Mouse (Mus musculus) neural tube, embryonic 10.5 days (tissue): Measurements from ENCODE around the gene Nol4l.

Source experiments
- DNase-seq: peaks from one replicate; pipeline ENCODE4 v3.0.0-alpha.2; 2017; ENCODE audit warnings: low spot score; ENCODE audit errors: extremely low spot score

The Nol4l gene

GRCm38 (mm10) chr2:153484071-153484470 lies 45.7 kb downstream of the Nol4l start:
- no peak for DNase-seq

GRCm38 (mm10) chr2:153483118-153483983 lies 46.4 kb downstream of the Nol4l start:
- DNase-seq: peak; percentile 53

GRCm38 (mm10) chr2:153481861-153482120 lies 48.0 kb downstream of the Nol4l start:
- DNase-seq: no peak

DNA sequence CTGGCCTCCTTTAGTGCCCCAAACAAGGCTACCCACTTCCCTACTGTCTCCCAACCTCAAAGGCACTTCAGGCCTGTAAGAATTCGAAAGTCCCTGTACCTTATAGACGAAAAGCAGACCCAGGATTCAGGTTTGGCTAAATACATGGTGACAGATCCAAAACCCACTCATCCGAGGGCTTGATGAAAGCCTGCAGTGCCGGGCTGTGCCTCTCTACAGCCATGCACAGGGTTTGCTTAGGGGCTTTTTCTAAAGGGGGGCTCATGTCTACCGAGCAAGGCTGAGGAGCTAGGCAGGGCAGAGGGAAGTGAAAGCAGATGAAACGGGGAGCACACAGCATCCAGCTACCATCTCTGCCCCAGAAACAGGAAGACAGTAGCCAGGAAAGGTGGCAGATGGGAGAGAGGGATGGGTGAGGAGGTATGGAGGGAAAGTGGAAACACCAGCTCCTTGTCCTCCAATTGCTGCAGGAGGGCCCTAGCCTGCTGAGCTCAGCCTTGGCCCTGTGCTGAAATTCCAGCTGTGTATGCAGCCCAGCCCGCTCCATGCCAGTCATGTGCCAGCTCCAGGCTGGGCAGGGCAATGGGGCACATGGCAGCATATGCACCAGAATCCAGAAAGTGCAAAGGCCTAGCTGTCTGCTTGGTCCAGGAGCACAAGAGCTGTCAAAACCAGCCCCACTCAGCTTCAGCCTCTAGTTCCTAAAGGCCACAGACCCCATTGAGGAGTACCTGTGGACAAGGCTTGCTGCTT lies 48.5 kb downstream of the Nol4l start:
- no peak for DNase-seq

GRCm38 (mm10) chr2:153479486-153479885 lies 50.3 kb downstream of the Nol4l start:
- no peak for DNase-seq

GRCm38 (mm10) chr2:153478583-153478982 lies 51.2 kb downstream of the Nol4l start:
- DNase-seq: peak; percentile 75

GRCm38 (mm10) chr2:153475114-153476112 lies 54.4 kb downstream of the Nol4l start:
- no peak for DNase-seq

DNA sequence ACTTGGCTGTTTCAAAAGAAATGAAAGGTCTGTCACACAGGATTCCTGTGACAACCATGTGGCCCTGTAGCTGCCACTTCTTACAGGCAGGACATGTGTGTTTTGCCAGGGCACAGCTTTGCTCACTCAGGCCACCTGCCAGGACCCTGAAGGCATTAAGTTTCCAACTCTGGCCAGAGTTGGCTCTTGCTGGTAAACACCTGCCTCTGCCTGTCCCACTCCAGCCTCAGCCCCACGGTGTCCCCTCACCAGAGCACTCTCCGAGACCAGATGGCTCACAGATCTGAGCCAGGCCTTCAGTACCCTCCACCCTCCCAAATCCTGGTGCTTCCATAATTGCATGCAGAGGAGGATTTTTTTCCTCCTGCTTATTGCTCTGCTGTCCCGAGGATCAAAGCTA lies 58.8 kb downstream of the Nol4l start:
- no peak for DNase-seq

- no peak for DNase-seq
These were observed 60.0 kb downstream of the Nol4l start for GRCm38 (mm10) chr2:153469764-153470163.

- no peak for DNase-seq
These were observed 60.5 kb downstream of the Nol4l start for GRCm38 (mm10) chr2:153469317-153469716.

DNA sequence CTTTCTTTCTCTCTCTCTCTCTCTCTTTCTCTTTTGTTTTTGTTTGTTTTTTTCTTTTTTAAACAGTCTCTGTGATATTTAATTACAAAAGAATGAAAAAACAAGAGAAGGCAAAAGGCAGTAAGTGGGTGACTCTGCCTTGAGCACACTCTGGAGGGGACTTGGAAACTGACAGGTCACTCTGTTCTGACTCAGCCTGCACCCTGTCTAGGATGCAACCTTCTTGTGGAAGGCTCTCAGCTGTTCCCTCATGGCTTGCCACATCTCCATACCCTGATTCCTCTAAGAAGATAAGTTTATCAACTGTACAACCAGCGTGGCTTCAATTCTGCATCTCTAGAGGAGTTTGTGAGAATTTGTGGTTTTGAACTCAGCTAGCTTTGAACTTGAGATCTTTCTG lies 62.4 kb downstream of the Nol4l start:
- DNase-seq: no peak

DNA sequence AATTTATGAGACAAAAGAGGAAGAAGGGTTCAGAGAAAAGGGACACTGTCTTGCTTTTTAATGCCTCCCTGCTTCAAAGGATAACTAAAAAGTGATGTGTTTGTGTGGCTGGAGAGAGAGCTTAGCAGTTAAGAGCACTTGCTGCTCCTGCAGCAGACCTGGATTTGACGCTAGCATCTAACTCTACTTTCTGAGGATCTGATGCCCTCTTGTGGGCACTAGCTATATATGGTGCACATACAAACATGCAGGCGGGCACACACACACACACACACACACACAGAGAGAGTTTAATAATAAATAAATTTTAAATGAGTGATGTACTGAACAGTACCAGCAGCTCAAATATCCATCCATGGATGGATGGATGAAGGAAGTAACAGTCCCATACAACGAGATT lies 66.5 kb downstream of the Nol4l start:
- DNase-seq: no peak

DNA sequence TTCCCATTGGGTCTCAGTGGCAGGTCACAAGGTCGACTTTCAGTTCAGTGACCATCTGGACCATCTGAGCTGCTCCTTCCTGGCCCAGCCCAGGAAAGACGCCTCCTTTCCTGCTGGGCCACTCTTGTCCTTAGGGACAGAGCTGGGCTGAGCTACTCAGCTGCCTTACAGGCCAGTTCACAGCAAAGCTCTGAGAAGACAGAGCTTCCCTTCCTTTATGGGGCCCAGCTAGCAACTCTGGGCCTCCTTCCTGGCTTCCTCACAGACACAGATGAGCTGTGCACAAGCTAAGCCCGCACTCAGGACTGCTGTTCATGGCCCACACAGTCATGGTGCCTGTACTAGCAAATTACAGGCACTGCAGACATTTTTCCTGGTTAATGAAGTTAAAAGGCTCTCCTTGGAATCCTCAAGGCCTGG lies 71.7 kb downstream of the Nol4l start:
- DNase-seq: no peak

DNA sequence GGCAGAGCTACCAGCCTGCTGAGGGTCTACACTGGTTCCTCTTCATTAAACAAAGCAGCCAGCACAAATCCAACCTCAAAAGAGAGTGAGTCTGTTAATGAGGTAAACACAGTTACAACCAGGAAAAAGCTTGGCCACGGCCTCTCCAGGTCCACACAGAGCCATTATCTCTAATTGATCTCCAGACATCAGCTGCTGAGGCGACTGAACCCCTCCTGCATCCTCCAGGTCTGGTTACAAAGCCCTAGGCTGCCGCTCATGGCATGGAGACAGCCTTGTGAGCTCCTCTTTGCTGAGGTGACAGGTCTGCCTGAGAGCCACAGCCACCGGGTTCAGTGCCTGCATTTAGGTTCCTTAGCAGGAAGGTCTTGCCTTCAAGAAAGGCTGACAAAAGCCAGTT lies 72.3 kb downstream of the Nol4l start:
- no peak for DNase-seq

DNA sequence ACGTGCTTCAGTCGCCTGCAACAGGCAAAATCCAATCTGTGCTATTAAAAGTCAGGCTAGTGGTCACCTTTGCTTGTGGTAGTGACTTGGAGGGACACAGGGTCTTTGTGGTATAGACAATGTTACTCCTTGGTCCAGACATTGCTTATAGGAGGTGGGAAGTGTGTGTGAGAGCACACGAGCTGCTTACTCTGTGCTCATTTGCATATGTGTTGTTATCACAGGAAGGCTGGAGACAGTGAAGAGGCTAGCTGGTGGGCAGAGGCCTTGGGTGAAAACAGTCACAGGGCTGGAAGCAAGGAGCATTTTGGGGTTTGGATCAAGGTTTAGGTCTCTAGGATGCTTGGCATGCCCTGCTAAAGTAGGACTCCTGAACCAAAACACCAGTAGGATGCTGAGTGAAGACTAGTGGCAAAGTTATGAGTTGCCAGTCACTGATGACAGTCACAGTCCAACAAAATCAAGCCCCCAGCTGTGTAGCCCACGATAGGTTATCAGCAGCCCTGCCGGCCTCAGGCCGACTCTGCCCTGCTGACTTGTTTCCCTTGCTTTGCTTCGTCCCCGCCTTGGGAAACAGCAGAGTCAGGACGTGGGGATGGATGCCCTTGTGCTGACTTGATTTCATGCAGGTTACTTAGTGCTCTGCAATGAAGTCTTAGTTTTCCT lies 74.8 kb downstream of the Nol4l start:
- no peak for DNase-seq

DNA sequence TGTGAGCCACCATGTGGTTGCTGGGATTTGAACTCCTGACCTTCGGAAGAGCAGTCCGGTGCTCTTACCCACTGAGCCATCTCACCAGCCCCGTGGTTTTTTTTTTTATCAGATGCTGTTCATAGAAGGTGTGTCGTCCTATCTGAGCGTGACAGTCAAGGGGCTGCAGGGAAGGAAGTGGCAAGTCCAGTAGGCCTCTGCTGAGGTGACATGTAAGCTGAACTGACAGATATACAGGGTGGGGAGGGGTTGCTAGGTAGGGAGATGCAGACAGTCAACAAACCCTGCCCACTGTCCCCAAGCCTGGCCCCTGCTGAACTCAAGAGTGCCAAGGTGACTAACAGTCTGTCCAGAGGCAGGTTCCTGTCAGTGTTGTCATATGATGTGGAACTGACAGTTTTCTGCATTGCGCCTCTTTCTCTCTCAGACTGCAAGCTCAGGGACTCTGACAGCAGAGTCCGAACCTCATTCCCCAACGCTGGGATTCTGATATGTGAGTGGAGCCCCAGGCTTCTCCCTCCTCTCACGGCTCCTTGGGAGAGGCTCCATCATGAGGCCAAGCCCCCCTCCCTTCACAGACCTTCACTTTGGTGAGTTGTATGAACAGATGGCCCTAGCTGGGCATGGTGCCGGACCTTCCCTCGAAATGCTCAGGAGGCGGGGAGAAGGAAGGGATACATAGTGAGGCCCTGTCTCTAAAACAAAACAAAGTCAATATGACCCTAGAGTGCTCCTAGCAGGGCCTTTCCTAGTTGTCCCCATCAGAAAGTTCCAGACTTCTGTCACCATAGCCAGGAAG lies 75.6 kb downstream of the Nol4l start:
- DNase-seq: no peak

- DNase-seq: no peak
These were observed 81.3 kb downstream of the Nol4l start for GRCm38 (mm10) chr2:153448519-153448918.

- no peak for DNase-seq
These were observed 82.1 kb downstream of the Nol4l start for GRCm38 (mm10) chr2:153447719-153448118.

DNA sequence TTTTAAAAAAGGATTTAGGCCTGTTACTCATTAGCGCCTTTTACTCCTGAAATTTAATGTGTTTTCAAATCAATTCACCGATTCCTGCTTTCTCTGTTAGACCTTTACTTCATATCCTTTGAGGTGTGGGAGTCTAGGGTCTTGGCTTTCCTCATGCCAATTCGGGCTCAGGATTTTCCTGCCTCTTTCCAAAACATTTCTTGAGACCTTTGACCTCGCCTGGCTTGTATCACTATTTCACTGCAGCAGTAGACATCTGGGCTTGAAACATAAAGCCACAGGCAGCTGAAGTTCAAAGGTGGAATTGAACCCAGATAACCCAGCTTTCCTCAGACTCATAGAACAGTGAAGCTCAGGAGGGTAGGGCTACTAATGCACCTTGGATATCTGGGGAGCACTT lies 83.3 kb downstream of the Nol4l start:
- no peak for DNase-seq

GRCm38 (mm10) chr2:153446017-153446408 lies 83.8 kb downstream of the Nol4l start:
- DNase-seq: peak; percentile 56
